Mouse (Mus musculus): ENCODE data around the gene Ebp. TPM values are rescaled to one million over a fixed set of nuclear protein-coding genes. Genes with fewer than 3 reads are reported as not detected.
A peak's percentile ranks its signal among the peaks of the same experiment; 100 is the strongest.

The Ebp gene
- 37.4 and 40.3 TPM in 2 replicates for polyA plus RNA-seq (2016; fragmentation: Nextera tagmentation; extraction: Ambion mirVana)

DNA sequence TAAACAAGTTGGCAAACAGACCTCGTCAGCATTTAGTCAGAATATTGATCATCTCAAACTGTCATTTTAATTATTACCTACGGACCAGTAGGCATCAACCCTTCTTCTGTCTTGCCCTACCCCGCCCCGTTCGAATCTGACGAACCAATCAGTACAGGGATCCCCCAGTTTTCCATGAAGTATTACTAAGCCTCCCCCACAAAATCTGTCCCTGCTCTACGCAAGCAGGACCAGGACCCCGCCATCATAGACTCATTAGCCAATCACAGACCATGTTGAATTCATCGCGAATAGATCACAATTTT lies at the start of gene Ebp:
Gene Ebp, minus strand, starts transcription at position 94 of the 305 bp plus-strand sequence.
- H3K36me3 ChIP-seq = no peaks in the 10 kb centered on the region
- 26% methylated on average over 10 of the region's 10 CpGs for WGBS
- H3K27ac ChIP-seq = peak within 1 kb of the TSS; percentile 87
- H3K4me1 ChIP-seq (replicated peaks) = peaks cover 6% of the 10 kb centered on the region; the same call in 1 of the 2 replicates
- H3K4me3 ChIP-seq = peak within 1 kb of the TSS; percentile 63
- peak; percentile 6 for DNase-seq (ENCODE audit: low spot score)
- H3K9me3 ChIP-seq = peaks cover 4% of the 10 kb centered on the region; the same call in 1 of the 2 replicates
- H3K27me3 ChIP-seq (ENCODE audit: insufficient read depth, poor library complexity, severe bottlenecking) = no peaks in the 10 kb centered on the region

DNA sequence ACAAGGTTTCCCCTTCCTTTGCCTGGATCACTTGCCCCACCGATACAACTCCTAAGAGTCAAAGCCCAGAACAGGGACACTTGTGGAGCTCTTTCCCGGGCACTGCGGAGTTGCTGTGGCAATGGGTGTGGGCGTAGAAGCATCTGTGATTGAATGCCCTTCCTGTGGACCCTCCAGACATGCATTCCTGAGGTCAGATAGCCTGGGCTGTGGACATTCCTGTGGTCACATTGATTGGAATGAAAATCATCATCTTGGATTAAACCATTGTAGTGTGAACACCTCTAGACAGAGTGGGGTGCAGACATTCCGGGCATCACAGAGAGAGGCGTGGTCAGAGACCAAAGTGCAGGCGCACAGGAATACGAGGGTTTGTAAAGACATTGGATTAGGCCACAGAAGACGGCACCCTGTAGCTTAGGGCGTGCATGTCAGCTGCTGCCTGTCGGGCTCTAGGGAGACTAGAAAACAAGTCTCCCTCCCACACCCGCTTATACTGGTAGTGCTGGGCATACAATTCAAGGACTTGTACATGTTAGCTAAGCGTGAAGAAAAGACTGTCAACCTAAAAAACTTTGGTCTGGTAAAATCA lies 45.6 kb upstream of the Ebp start:
- Histone ChIP-seq H3K4me3 (no peak overlapping the region), H3K9me3 (no peaks in the 10 kb centered on the region), H3K27ac (no peak overlapping the region), H3K4me1 (replicated peaks) (no peaks in the 10 kb centered on the region), H3K36me3 (0 out of 2 replicates have a peak, but pooled peaks cover 6% of the 10 kb centered on the region), H3K27me3 (ENCODE audit: insufficient read depth, poor library complexity, severe bottlenecking) (no peaks in the 10 kb centered on the region)
- 67% methylated on average over 13 of the region's 13 CpGs for WGBS
- no peak for DNase-seq (ENCODE audit: low spot score)

DNA sequence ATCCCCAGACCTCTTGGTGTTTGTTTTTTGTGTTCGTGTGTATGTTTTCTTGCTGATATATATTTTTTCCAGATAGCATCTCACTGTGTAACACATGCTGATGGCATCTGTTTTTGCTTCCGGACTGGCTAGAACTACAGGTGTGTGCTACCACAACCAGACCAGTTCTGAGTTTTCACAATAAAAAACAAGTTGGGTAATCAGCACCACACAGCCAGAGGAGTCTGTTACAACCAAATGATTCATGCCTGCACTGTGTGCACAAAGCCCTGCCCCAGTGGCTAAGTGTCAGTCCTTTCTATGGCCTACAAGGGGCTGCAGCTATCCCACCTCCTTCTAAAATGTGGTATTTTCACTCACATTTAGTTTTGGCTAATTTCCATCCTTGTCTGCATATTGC lies 43.4 kb upstream of the Ebp start:
- 94% methylated on average over 2 of the region's 2 CpGs for WGBS
- H3K27ac ChIP-seq = no peak overlapping the region
- H3K4me1 ChIP-seq (replicated peaks) = no peaks in the 10 kb centered on the region
- 0 out of 2 replicates have a peak, but pooled peaks cover under 1% of the 10 kb centered on the region for H3K36me3 ChIP-seq
- no peak overlapping the region for H3K4me3 ChIP-seq
- no peaks in the 10 kb centered on the region for H3K27me3 ChIP-seq (ENCODE audit: insufficient read depth, poor library complexity, severe bottlenecking)
- no peaks in the 10 kb centered on the region for H3K9me3 ChIP-seq
- DNase-seq (ENCODE audit: low spot score) = no peak

DNA sequence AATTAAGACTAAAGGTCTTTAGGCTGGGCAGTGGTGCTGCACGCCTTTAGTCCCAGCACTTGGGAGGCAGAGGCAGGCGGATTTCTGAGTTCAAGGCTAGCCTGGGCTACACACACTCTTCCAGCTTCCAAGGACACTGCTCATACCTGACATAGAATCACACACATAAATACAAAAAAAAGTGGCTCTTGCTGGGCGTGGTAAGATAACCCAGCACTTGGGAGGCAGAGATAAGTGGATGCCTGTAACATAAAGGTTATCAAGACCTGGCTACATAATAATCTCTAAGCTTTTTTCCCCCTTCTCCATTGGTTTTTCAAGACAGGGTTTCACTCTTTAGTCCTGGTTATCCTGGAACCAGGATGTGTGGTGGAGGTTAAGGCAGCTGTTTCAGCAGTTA lies 40.3 kb upstream of the Ebp start:
- no peak for DNase-seq (ENCODE audit: low spot score)
- WGBS = 76% methylated on average over 3 of the region's 3 CpGs
- Histone ChIP-seq H3K27ac (no peak overlapping the region), H3K4me1 (replicated peaks) (no peaks in the 10 kb centered on the region), H3K9me3 (0 out of 2 replicates have a peak, but pooled peaks cover 3% of the 10 kb centered on the region), H3K36me3 (no peaks in the 10 kb centered on the region), H3K27me3 (ENCODE audit: insufficient read depth, poor library complexity, severe bottlenecking) (no peaks in the 10 kb centered on the region), H3K4me3 (no peak overlapping the region)

DNA sequence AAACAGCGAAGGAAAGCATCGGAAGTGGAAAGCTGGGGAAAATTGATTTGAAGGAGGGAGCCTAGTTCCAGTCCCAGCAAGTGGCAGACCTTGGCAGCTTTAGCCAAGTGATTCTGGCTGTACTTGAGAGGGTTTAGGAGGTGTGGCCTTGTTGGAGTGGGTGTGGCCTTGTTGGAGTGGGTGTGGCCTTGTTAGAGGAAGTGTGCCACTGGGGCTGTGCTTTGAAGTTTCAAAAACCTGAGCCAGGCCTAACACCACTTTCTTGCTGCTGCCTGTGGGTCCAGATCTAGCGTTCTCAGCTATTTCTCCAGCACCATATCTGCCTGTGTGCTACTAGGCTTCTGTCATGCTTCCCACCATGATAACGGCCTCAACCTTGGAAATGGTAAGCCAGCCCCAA lies 37.0 kb upstream of the Ebp start:
- Histone ChIP-seq H3K27ac (no peak overlapping the region), H3K27me3 (ENCODE audit: insufficient read depth, poor library complexity, severe bottlenecking) (no peaks in the 10 kb centered on the region), H3K36me3 (no peaks in the 10 kb centered on the region), H3K4me3 (no peak overlapping the region), H3K9me3 (0 out of 2 replicates have a peak, but pooled peaks cover 9% of the 10 kb centered on the region), H3K4me1 (replicated peaks) (no peaks in the 10 kb centered on the region)
- DNase-seq (ENCODE audit: low spot score) = no peak
- WGBS = 75% methylated on average over 4 of the region's 4 CpGs

DNA sequence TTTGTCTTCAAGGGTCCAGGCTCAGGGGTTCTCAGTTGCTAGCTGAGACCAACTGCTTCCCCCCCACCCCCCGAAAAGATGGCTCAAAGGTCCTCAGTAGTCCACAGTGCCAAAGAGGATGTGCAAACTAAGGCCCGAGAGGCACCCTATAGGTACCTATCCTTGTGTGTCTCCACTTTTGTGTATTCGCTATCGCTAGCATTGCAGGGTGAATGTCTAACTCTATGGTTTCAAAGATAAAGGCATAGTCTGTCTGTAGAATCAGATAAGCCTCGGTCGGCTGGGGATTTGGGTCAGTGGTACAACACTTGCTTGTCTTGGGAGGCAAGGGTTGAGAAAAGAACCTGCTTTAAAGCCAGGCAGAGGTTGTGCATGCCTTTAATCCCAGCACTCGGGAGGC lies 30.2 kb upstream of the Ebp start:
- Histone ChIP-seq H3K27ac (no peak overlapping the region), H3K9me3 (peaks cover 16% of the 10 kb centered on the region; the same call in 1 of the 2 replicates), H3K36me3 (no peaks in the 10 kb centered on the region), H3K27me3 (ENCODE audit: insufficient read depth, poor library complexity, severe bottlenecking) (no peaks in the 10 kb centered on the region; the same call in 1 of the 2 replicates), H3K4me1 (replicated peaks) (no peaks in the 10 kb centered on the region), H3K4me3 (no peak overlapping the region)
- WGBS = 92% methylated on average over 7 of the region's 7 CpGs
- no peak for DNase-seq (ENCODE audit: low spot score)

DNA sequence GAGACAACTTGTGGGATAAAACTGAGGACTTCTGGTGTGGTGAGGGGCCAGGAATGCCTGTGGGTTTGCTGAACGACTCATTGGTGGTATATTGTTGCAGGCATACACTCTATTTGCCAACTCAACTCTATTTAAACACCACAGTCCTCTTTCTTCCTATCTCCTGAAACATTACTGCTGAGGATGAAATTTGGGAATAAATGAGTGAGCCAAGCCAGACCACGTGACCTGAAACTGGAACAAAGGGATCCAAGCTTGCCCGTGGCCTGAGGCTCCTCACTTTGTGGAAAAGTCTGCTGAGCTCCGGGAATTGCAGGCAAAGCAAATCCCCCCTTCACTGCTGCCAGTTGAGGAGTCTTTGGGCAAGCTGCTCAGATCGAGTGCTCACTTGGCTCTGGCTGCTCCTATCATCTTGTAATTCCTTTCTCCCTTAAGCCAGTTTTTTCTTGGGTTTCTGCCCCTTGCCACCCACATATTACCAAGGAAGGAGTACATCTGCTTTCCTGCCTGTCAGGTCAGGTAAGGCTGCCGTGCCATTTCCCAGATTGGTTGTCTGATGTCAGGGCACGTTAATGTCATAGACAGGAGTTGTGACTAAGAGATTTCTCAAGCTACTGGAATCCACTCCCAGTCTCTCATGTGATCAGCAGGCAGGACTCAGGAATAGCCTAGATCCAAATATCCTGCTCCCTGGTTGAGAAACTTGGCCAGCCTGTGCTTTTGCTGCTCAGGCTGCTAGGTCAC lies 29.5 kb upstream of the Ebp start:
- peaks cover 16% of the 10 kb centered on the region; the same call in 1 of the 2 replicates for H3K9me3 ChIP-seq
- no peak overlapping the region for H3K27ac ChIP-seq
- 63% methylated on average over 7 of the region's 7 CpGs for WGBS
- H3K36me3 ChIP-seq = no peaks in the 10 kb centered on the region
- no peak for DNase-seq (ENCODE audit: low spot score)
- H3K4me1 ChIP-seq (replicated peaks) = no peaks in the 10 kb centered on the region
- no peaks in the 10 kb centered on the region; the same call in 1 of the 2 replicates for H3K27me3 ChIP-seq (ENCODE audit: insufficient read depth, poor library complexity, severe bottlenecking)
- H3K4me3 ChIP-seq = no peak overlapping the region

DNA sequence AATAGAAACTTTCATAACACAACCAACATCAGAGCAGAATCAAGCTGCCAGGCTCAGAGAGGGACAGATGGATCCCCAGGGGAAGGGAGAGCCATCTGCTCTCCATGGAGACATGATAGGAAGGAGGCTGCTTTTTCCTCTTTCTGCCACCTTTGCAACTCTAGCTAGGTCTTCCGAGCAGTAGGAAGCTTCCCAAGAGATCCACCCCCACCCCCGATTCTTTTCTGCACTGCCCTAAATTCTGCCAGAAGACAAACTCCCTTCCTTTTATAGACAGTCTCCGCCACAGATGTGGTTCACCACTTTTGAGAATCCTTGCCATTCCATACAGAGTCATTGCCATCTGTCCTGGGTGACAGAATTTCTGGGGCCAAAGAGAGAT lies 29.0 kb upstream of the Ebp start:
- Histone ChIP-seq H3K27ac (no peak overlapping the region), H3K27me3 (ENCODE audit: insufficient read depth, poor library complexity, severe bottlenecking) (no peaks in the 10 kb centered on the region; the same call in 1 of the 2 replicates), H3K9me3 (peaks cover 14% of the 10 kb centered on the region; the same call in 1 of the 2 replicates), H3K4me1 (replicated peaks) (no peaks in the 10 kb centered on the region), H3K36me3 (no peaks in the 10 kb centered on the region), H3K4me3 (no peak overlapping the region)
- 64% methylated on average over 3 of the region's 3 CpGs for WGBS
- DNase-seq (ENCODE audit: low spot score) = no peak

DNA sequence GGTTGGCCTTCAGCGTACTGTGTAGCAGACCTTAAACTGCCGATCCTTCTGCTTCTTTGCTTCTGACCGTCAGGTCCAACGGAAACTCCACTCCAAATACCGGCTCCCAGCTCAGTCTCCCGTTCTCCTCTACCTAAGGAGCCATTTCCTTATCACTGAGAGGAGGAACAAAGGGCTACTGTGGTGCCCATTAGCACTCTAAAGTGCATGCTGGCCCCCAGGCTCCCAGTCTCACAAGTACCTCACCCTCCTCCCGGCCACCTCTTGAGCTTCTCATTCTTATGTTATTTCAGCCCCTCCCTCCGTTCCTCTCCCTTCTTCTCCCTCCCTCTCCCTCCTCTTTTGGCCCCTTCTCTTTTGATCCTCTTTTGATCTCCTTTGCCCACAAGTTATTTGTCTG lies 26.3 kb upstream of the Ebp start:
- Histone ChIP-seq H3K9me3 (peaks cover 9% of the 10 kb centered on the region; the same call in 1 of the 2 replicates), H3K36me3 (no peaks in the 10 kb centered on the region), H3K4me3 (no peak overlapping the region), H3K27me3 (ENCODE audit: insufficient read depth, poor library complexity, severe bottlenecking) (no peaks in the 10 kb centered on the region; the same call in 1 of the 2 replicates), H3K4me1 (replicated peaks) (no peaks in the 10 kb centered on the region), H3K27ac (no peak overlapping the region)
- no peak for DNase-seq (ENCODE audit: low spot score)
- 28% methylated on average over 8 of the region's 8 CpGs for WGBS

DNA sequence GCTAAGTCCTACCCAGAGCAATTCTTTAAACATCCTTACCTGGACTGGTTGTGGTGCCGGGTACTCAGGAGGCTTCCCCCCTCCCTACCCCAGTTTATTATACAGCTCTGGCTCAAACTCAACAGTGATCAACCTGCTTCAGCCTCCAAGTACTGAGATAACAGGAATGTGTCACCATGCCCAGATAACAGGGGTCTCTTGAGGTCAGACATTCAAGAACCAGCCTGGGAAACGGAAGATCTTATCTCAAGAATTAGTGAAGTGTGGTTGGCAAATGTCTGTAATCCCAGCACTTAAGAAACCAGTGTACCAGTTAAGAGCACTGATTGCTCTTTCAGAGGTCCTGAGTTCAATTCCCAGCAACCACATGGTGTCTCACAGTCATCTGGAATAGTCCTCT lies 24.8 kb upstream of the Ebp start:
- Histone ChIP-seq H3K4me1 (replicated peaks) (no peaks in the 10 kb centered on the region), H3K9me3 (peaks cover 6% of the 10 kb centered on the region; the same call in 1 of the 2 replicates), H3K27me3 (ENCODE audit: insufficient read depth, poor library complexity, severe bottlenecking) (no peaks in the 10 kb centered on the region; the same call in 1 of the 2 replicates), H3K36me3 (no peaks in the 10 kb centered on the region), H3K4me3 (no peak overlapping the region), H3K27ac (no peak overlapping the region)
- 71% methylated on average over 2 of the region's 2 CpGs for WGBS
- no peak for DNase-seq (ENCODE audit: low spot score)

DNA sequence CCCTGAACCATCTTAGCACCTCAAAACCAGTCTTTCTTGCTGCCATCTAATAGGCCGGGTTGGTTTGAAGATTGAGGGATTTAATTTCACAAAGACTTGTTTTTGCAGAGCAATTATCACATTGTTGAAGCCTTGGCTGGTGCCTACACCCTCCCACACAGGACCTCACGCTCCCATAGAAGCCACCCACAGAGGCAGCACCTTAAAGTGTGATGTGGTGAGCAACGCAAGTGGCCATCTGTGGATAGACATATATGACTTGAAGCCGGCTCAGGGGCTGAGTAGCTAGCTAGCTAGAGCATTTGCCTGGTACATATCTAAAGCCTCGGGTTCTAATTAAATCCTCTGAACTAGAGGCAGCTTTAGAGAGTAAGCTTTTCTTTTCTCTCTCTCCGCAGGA lies 24.1 kb upstream of the Ebp start:
- Histone ChIP-seq H3K27ac (no peak overlapping the region), H3K4me3 (no peak overlapping the region), H3K36me3 (no peaks in the 10 kb centered on the region), H3K27me3 (ENCODE audit: insufficient read depth, poor library complexity, severe bottlenecking) (no peaks in the 10 kb centered on the region; the same call in 1 of the 2 replicates), H3K4me1 (replicated peaks) (no peaks in the 10 kb centered on the region), H3K9me3 (peaks cover 6% of the 10 kb centered on the region; the same call in 1 of the 2 replicates)
- 43% methylated on average over 6 of the region's 6 CpGs for WGBS
- no peak for DNase-seq (ENCODE audit: low spot score)

DNA sequence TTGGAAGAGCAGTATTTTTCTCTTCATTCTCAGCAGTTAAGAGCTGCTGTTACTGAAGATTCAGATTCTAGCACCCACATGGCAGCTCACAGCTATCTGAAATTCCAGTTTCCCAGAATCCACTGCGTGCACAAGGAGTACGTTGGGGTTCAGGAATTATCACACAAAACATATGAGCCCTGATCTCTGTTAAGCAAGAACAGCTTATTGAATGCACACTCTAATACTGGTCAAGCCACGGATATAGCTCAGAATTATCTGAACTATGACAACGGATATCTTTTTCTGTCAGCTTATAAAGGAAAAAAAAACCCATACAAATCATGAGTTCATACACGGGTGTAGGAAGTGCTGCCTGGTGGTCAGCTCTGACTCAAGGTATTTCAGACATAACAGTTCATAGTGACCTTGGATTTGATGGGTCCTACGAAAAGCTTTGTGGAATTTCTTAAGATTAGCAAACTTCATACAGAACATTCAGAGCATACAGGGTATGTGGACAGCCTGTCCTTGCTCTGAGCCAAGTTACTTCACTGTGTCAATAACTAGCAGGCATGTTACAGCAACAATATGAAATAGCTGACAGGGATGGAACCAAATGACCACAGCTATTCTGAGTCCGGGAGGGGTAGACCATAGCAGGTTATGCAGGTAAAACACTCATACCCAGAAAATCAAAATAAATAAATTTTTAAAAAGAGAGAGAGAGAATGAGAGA lies 18.3 kb upstream of the Ebp start:
- WGBS = 84% methylated on average over 7 of the region's 7 CpGs
- no peak for DNase-seq (ENCODE audit: low spot score)
- H3K4me3 ChIP-seq = no peak overlapping the region
- no peaks in the 10 kb centered on the region for H3K9me3 ChIP-seq
- no peak overlapping the region for H3K27ac ChIP-seq
- H3K36me3 ChIP-seq = no peaks in the 10 kb centered on the region
- H3K4me1 ChIP-seq (replicated peaks) = no peaks in the 10 kb centered on the region
- H3K27me3 ChIP-seq (ENCODE audit: insufficient read depth, poor library complexity, severe bottlenecking) = no peaks in the 10 kb centered on the region

DNA sequence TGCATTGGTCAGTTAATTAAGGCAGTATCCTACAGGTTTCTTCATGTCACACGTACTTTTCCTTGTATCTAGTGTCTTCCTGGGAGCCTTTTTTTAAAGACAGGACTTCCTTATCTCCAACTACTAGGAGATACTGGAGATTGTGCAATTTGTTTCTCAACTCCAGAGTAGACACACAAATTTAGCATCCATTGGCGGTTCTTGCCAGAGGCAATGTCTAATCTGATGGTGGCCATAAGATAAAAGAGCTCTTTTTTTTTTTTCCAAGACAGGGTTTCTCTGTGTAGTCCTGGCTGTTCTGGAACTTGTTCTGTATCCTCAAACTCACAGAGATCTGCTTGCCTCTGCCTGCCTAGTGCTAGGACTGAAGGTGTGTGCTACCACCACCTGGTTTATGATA lies 16.4 kb upstream of the Ebp start:
- H3K36me3 ChIP-seq = no peaks in the 10 kb centered on the region
- peaks cover 5% of the 10 kb centered on the region; the same call in 1 of the 2 replicates for H3K9me3 ChIP-seq
- H3K4me1 ChIP-seq (replicated peaks) = peaks cover 4% of the 10 kb centered on the region; the same call in 1 of the 2 replicates
- 71% methylated on average over 2 of the region's 2 CpGs for WGBS
- no peak for DNase-seq (ENCODE audit: low spot score)
- H3K27ac ChIP-seq = no peak overlapping the region
- no peaks in the 10 kb centered on the region for H3K27me3 ChIP-seq (ENCODE audit: insufficient read depth, poor library complexity, severe bottlenecking)
- no peak overlapping the region for H3K4me3 ChIP-seq

Data from hindbrain, embryonic 10.5 days (tissue).